Mouse (Mus musculus) adrenal gland, postnatal 36 days (tissue): ENCODE results near the gene Zfp992. TPM values are rescaled to one million over a fixed set of nuclear protein-coding genes. Genes with fewer than 3 reads are reported as not detected.
"Not testable (repeated sequence)": the region's sequence is repeated elsewhere in the genome, so short reads cannot be mapped to it uniquely, and the experiment has no call there.

Source experiments
- DNase-seq, 2 experiments: peaks; one replicate each; pipeline ENCODE4 v3.0.0; 2021; ENCODE audit warnings: mixed read lengths in 1 of 2
- total RNA-seq, 2 experiments: library from RNA; stranded (reverse); gene quantifications; 2 replicates each; pipeline ENCODE4 v1.2.3; 2021

Zfp992 gene
- total RNA-seq, 2 experiments from 2014 or later = 4.0 to 5.8 TPM

DNA sequence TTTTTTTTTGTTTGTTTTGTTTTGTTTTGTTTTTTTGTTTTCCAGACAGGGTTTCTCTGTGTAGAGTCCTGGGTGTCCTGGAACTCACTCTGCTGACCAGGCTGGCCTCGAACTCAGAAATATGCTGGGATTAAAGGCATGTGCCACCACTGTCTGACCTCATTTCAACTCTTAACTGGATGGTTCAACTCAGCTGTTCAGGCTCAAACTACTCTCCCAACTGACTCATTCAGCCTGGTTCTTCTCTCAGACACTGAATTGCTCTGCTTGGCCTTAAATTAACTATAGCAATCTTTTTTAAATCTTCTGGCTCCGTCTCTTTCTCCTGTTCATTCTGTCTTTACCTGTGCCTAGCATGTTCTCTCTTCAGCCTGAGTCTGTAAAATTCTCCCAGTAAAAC is 68.3 kb downstream of the Zfp992 start:
- not testable (repeated sequence) for DNase-seq

Other genes starting within 250 kb of the Zfp992 start
- under 1 TPM; 0.30 to 0.99 TPM for gene Zfp981, start 53.0 kb downstream of the Zfp992 start, total RNA-seq
- 1 to 10 TPM; 3.6 to 3.8 TPM for gene Zfp993, start 161.9 kb downstream of the Zfp992 start, total RNA-seq